Mouse (Mus musculus) kidney, adult 11 months (tissue): ENCODE results near the gene Chid1.
A peak's percentile ranks its signal among the peaks of the same experiment; 100 is the strongest.

Source experiments
- DNase-seq: peaks from one replicate; pipeline ENCODE4 v3.0.0; 2022

Gene Chid1

GRCm38 (mm10) chr7:141539556-141540311, at the start of gene Chid1:
TSS of gene Chid1 (minus strand) at chr7:141539857.
- peak; percentile 98 for DNase-seq

GRCm38 (mm10) chr7:141588890-141589289, 49.2 kb upstream of the Chid1 start:
- peak; percentile 67 for DNase-seq

- DNase-seq: no peak
These were observed 46.2 kb upstream of the Chid1 start for GRCm38 (mm10) chr7:141585881-141586280.

- DNase-seq: no peak
These were observed 45.6 kb upstream of the Chid1 start for GRCm38 (mm10) chr7:141585288-141585687.

GRCm38 (mm10) chr7:141584048-141584841, 44.6 kb upstream of the Chid1 start:
- no peak for DNase-seq

GRCm38 (mm10) chr7:141581323-141581722, 41.7 kb upstream of the Chid1 start:
- DNase-seq: peak; percentile 96

GRCm38 (mm10) chr7:141578943-141579342, 39.3 kb upstream of the Chid1 start:
- no peak for DNase-seq

- DNase-seq: no peak
These were observed 38.9 kb upstream of the Chid1 start for GRCm38 (mm10) chr7:141578511-141578910.

GRCm38 (mm10) chr7:141577801-141578200, 38.1 kb upstream of the Chid1 start:
- DNase-seq: no peak

GRCm38 (mm10) chr7:141575481-141575880, 35.8 kb upstream of the Chid1 start:
- no peak for DNase-seq

GRCm38 (mm10) chr7:141574041-141574440, 34.4 kb upstream of the Chid1 start:
- DNase-seq: no peak

- DNase-seq: no peak
These were observed 31.1 kb upstream of the Chid1 start for GRCm38 (mm10) chr7:141570625-141571295.

- no peak for DNase-seq
These were observed 30.3 kb upstream of the Chid1 start for GRCm38 (mm10) chr7:141569916-141570315.

- DNase-seq: no peak
These were observed 29.7 kb upstream of the Chid1 start for GRCm38 (mm10) chr7:141569283-141569803.

GRCm38 (mm10) chr7:141566587-141566986, 26.9 kb upstream of the Chid1 start:
- no peak for DNase-seq

GRCm38 (mm10) chr7:141564561-141564960, 24.9 kb upstream of the Chid1 start:
- no peak for DNase-seq

GRCm38 (mm10) chr7:141562852-141563427, 23.3 kb upstream of the Chid1 start:
- DNase-seq: peak; percentile 75

- DNase-seq: no peak
These were observed 22.8 kb upstream of the Chid1 start for GRCm38 (mm10) chr7:141562421-141562851.

GRCm38 (mm10) chr7:141561682-141562391, 22.2 kb upstream of the Chid1 start, which contains the start of gene Ap2a2:
TSS of gene Ap2a2 (plus strand) at chr7:141562173.
- DNase-seq: peak; percentile 92

GRCm38 (mm10) chr7:141560471-141560870, 20.8 kb upstream of the Chid1 start:
- DNase-seq: no peak

- no peak for DNase-seq
These were observed 20.2 kb upstream of the Chid1 start for GRCm38 (mm10) chr7:141559726-141560325.

GRCm38 (mm10) chr7:141558946-141559345, 19.3 kb upstream of the Chid1 start:
- DNase-seq: no peak
